In the genomic region with DNA sequence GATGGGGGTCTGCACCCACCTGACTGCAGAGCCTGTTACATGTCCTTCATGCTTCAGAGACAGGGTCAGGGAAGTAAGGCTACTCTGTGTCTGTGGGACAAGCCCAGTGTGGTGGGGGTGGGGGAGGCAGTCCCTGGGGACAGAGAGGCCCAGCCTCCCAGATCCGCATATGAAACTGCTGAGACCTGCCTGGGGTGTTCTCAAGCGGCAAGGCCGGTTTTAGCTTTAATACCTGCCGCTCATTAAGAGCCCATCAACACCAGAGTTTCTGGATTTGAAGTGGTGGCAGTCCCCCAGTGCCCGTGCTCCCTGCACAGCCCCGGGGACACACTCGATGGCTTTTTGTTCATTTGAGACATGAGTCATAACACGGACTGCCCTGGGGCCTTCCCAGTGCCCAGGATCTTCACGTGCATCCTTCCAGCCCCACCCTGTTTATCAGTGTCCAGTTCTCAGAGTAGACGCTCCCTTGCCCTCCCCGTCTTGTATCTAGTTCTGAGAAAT, we compare ENCODE assay signal across 14 mouse cellular contexts. TPM values are rescaled to one million over a fixed set of nuclear protein-coding genes. Genes with fewer than 3 reads are reported as not detected.
DNase-seq lines count a peak whose midpoint lies in the region; ATAC-seq and TF ChIP-seq lines count a peak whose summit lies in the region.
"Had no signal": no experiment of that assay in that cellular context is flagged by ENCODE, and none has a peak within 500 bp of the region (broad histone marks: within the 10 kb centered on the region; RNA-seq: fewer than 3 reads in every experiment).

No protein-coding gene starts in this region.

- no peak for ATAC-seq in heart, embryonic 14.5 days (ENCODE audit: insufficient number of reproducible peaks, insufficient read depth, low FRiP score, low read depth)
- ATAC-seq in stomach, embryonic 15.5 days (ENCODE audit: insufficient read depth, low FRiP score, low read depth) = peak; percentile 81
- ATAC-seq in stomach, postnatal 0 days (ENCODE audit: low FRiP score, low TSS enrichment) = no peak
- ATAC-seq in limb, embryonic 11.5 days (ENCODE audit: insufficient number of reproducible peaks, low FRiP score, low TSS enrichment, low read depth) = no peak
- ATAC-seq in frontal cortex, adult (ENCODE audit: low TSS enrichment) = no peak

- DNase-seq in heart, adult 11 months = no peak
- no peak for DNase-seq in stomach, postnatal 0 days (ENCODE audit: low spot score)
- no peak for DNase-seq in limb, embryonic 11.5 days (ENCODE audit: low spot score)
- DNase-seq in splenic B cell, adult 2 months (ENCODE audit: low read depth, low spot score) = peak; percentile 78
- DNase-seq in urinary bladder, adult 18-20 months (ENCODE audit: low spot score in 2 of 2) = no peak
- DNase-seq: lung, postnatal 14 days; right cerebral cortex, postnatal 14 days; thymus, adult 18-20 months had no signal

- H3K27ac ChIP-seq in heart, embryonic 14.5 days (replicated peaks in 1 of 2; ENCODE audit: control insufficient read depth in 1 of 2, insufficient read depth in 1 of 2, low read depth in 2 of 2, low read length in 2 of 2) = no peak overlapping the region
- H3K27ac ChIP-seq in stomach, embryonic 15.5 days = no peak overlapping the region
- no peak overlapping the region for H3K27ac ChIP-seq in stomach, postnatal 0 days (replicated peaks)
- H3K27ac ChIP-seq in limb, embryonic 11.5 days (replicated peaks; ENCODE audit: low read depth, low read length) = no peak overlapping the region
- H3K27ac ChIP-seq: embryonic facial prominence, embryonic 15.5 days; kidney, postnatal 0 days had no signal

- H3K36me3 ChIP-seq in heart, embryonic 14.5 days (ENCODE audit: control insufficient read depth, insufficient read depth, low read length) = peaks cover 7% of the 10 kb centered on the region
- no peaks in the 10 kb centered on the region for H3K36me3 ChIP-seq in stomach, embryonic 15.5 days
- no peaks in the 10 kb centered on the region for H3K36me3 ChIP-seq in stomach, postnatal 0 days (ENCODE audit: control insufficient read depth, insufficient read depth, low read length)
- no peaks in the 10 kb centered on the region for H3K36me3 ChIP-seq in limb, embryonic 11.5 days (ENCODE audit: control insufficient read depth, insufficient read depth, low read length)
- no peaks in the 10 kb centered on the region for H3K36me3 ChIP-seq in splenic B cell, adult 2 months (ENCODE audit: control insufficient read depth, insufficient read depth, low read length, poor library complexity, severe bottlenecking)

- H3K4me2 ChIP-seq in heart, embryonic 14.5 days (ENCODE audit: low read length) = no peak overlapping the region
- H3K4me2 ChIP-seq in stomach, embryonic 15.5 days = no peak overlapping the region
- H3K4me2 ChIP-seq in stomach, postnatal 0 days (replicated peaks; ENCODE audit: low read depth) = no peak overlapping the region
- H3K4me2 ChIP-seq in limb, embryonic 11.5 days (ENCODE audit: low read depth, severe bottlenecking) = no peak overlapping the region
- H3K4me2 ChIP-seq: embryonic facial prominence, embryonic 15.5 days had no signal

- TF ChIP-seq EP300 in stomach, postnatal 0 days (optimal IDR thresholded peaks at IDR 0.05) = no peak

- no peak overlapping the region for H3K4me3 ChIP-seq in heart, embryonic 14.5 days (ENCODE audit: control insufficient read depth in 1 of 2, insufficient read depth in 1 of 2, low read depth in 1 of 2, low read length in 2 of 2)
- H3K4me3 ChIP-seq in stomach, embryonic 15.5 days (replicated peaks) = no peak overlapping the region
- no peak overlapping the region for H3K4me3 ChIP-seq in stomach, postnatal 0 days (ENCODE audit: low read depth, low read length)
- no peak overlapping the region for H3K4me3 ChIP-seq in limb, embryonic 11.5 days (ENCODE audit: low read depth, low read length)
- H3K4me3 ChIP-seq: embryonic facial prominence, embryonic 15.5 days had no signal

- H3K4me1 ChIP-seq in heart, embryonic 14.5 days (ENCODE audit: control insufficient read depth in 2 of 2, insufficient read depth in 2 of 2, low read length in 2 of 2) = peaks cover 0 to 9% of the 10 kb centered on the region in 2 experiments; a peak in 2 of 4 replicates
- 0 out of 2 replicates have a peak, but pooled peaks cover 3% of the 10 kb centered on the region for H3K4me1 ChIP-seq in stomach, embryonic 15.5 days
- H3K4me1 ChIP-seq in stomach, postnatal 0 days (replicated peaks; ENCODE audit: control insufficient read depth, insufficient read depth) = no peaks in the 10 kb centered on the region
- no peaks in the 10 kb centered on the region for H3K4me1 ChIP-seq in limb, embryonic 11.5 days (ENCODE audit: control insufficient read depth, insufficient read depth, low read length)

- no peak for TF ChIP-seq CTCF in stomach, postnatal 0 days (IDR thresholded peaks at IDR 0.05; ENCODE audit: low read depth)

- H3K9me3 ChIP-seq in heart, embryonic 14.5 days (ENCODE audit: control insufficient read depth, low read length) = no peaks in the 10 kb centered on the region
- no peaks in the 10 kb centered on the region for H3K9me3 ChIP-seq in stomach, embryonic 15.5 days
- no peaks in the 10 kb centered on the region for H3K9me3 ChIP-seq in stomach, postnatal 0 days (ENCODE audit: control insufficient read depth, low read length)
- no peaks in the 10 kb centered on the region for H3K9me3 ChIP-seq in limb, embryonic 11.5 days (ENCODE audit: control insufficient read depth, low read length)
- H3K9me3 ChIP-seq: embryonic facial prominence, embryonic 15.5 days had no signal

- peak overlapping the region; percentile 25; the same call in 1 of the 2 replicates for H3K9ac ChIP-seq in heart, embryonic 14.5 days (ENCODE audit: low read length)
- no peak overlapping the region for H3K9ac ChIP-seq in stomach, embryonic 15.5 days
- no peak overlapping the region for H3K9ac ChIP-seq in stomach, postnatal 0 days (ENCODE audit: low read length)
- 0 out of 2 replicates have a peak overlapping the region, but pooled peaks have one; percentile 27 for H3K9ac ChIP-seq in limb, embryonic 11.5 days (ENCODE audit: low read length)
- H3K9ac ChIP-seq: embryonic facial prominence, embryonic 15.5 days had no signal

- peaks cover 17% of the 10 kb centered on the region for H3K27me3 ChIP-seq in heart, embryonic 14.5 days (ENCODE audit: control insufficient read depth, insufficient read depth, low read length)
- peaks cover 8% of the 10 kb centered on the region for H3K27me3 ChIP-seq in stomach, embryonic 15.5 days (replicated peaks)
- no peaks in the 10 kb centered on the region for H3K27me3 ChIP-seq in stomach, postnatal 0 days (ENCODE audit: control insufficient read depth, insufficient read depth, low read length)
- H3K27me3 ChIP-seq in limb, embryonic 11.5 days (ENCODE audit: control insufficient read depth, insufficient read depth, low read length) = peaks cover 8% of the 10 kb centered on the region
- H3K27me3 ChIP-seq in splenic B cell, adult 2 months (ENCODE audit: control insufficient read depth, insufficient read depth, low read length, poor library complexity, severe bottlenecking) = no peaks in the 10 kb centered on the region

- WGBS in heart, embryonic 14.5 days = 30% methylated on average over 11 of the region's 11 CpGs
- 49% methylated on average over 11 of the region's 11 CpGs for WGBS in stomach, embryonic 15.5 days
- 35% methylated on average over 11 of the region's 11 CpGs for WGBS in stomach, postnatal 0 days
- WGBS in limb, embryonic 11.5 days = 39% methylated on average over 11 of the region's 11 CpGs

RNA-seq across cellular contexts. Expression of a gene that starts 5.4 kb away (rescaled TPM):
- 0.11 and 0.16 TPM in 2 replicates for polyA plus RNA-seq in heart, embryonic 14.5 days (2014; fragmentation: Nextera tagmentation; extraction: Ambion mirVana)
- polyA plus RNA-seq in stomach, embryonic 15.5 days (2015; fragmentation: Nextera tagmentation; extraction: Ambion mirVana) = 0.06 and 0.13 TPM in 2 replicates
- polyA plus RNA-seq in stomach, postnatal 0 days (2015; fragmentation: Nextera tagmentation; extraction: Ambion mirVana) = not detected in 2 replicates
- polyA plus RNA-seq in limb, embryonic 11.5 days (2014; fragmentation: Nextera tagmentation; extraction: Ambion mirVana) = 0.27 TPM in 1 of 2 replicates, not detected in the other

RNA-seq across cellular contexts. Expression of a gene that starts 15.0 kb away (rescaled TPM):
- 67.7 and 73.0 TPM in 2 replicates for polyA plus RNA-seq in heart, embryonic 14.5 days (2014; fragmentation: Nextera tagmentation; extraction: Ambion mirVana)
- polyA plus RNA-seq in stomach, embryonic 15.5 days (2015; fragmentation: Nextera tagmentation; extraction: Ambion mirVana) = 51.0 and 57.6 TPM in 2 replicates
- 24.0 and 27.0 TPM in 2 replicates for polyA plus RNA-seq in stomach, postnatal 0 days (2015; fragmentation: Nextera tagmentation; extraction: Ambion mirVana)
- polyA plus RNA-seq in limb, embryonic 11.5 days (2014; fragmentation: Nextera tagmentation; extraction: Ambion mirVana) = 88.0 and 89.3 TPM in 2 replicates

RNA-seq across cellular contexts. Expression of a gene that starts 17.0 kb away (rescaled TPM):
- 0.22 and 0.42 TPM in 2 replicates for polyA plus RNA-seq in heart, embryonic 14.5 days (2014; fragmentation: Nextera tagmentation; extraction: Ambion mirVana)
- 0.19 TPM in 2 replicates for polyA plus RNA-seq in stomach, embryonic 15.5 days (2015; fragmentation: Nextera tagmentation; extraction: Ambion mirVana)
- polyA plus RNA-seq in stomach, postnatal 0 days (2015; fragmentation: Nextera tagmentation; extraction: Ambion mirVana) = 0.06 and 0.23 TPM in 2 replicates
- polyA plus RNA-seq in limb, embryonic 11.5 days (2014; fragmentation: Nextera tagmentation; extraction: Ambion mirVana) = 0.31 TPM in 1 of 2 replicates, not detected in the other

RNA-seq across cellular contexts. Expression of a gene that starts 22.6 kb away (rescaled TPM):
- polyA plus RNA-seq in heart, embryonic 14.5 days (2014; fragmentation: Nextera tagmentation; extraction: Ambion mirVana) = not detected in 2 replicates
- 0.08 TPM in 1 of 2 replicates, not detected in the other for polyA plus RNA-seq in stomach, embryonic 15.5 days (2015; fragmentation: Nextera tagmentation; extraction: Ambion mirVana)
- polyA plus RNA-seq in stomach, postnatal 0 days (2015; fragmentation: Nextera tagmentation; extraction: Ambion mirVana) = 0.23 and 0.24 TPM in 2 replicates
- polyA plus RNA-seq in limb, embryonic 11.5 days (2014; fragmentation: Nextera tagmentation; extraction: Ambion mirVana) = not detected in 2 replicates
- polyA plus RNA-seq: embryonic facial prominence, embryonic 15.5 days; heart, embryonic 16.5 days; kidney, postnatal 0 days had no signal

RNA-seq across cellular contexts. Expression of a gene that starts 45.1 kb away (rescaled TPM):
- 4.7 and 4.9 TPM in 2 replicates for polyA plus RNA-seq in heart, embryonic 14.5 days (2014; fragmentation: Nextera tagmentation; extraction: Ambion mirVana)
- polyA plus RNA-seq in stomach, embryonic 15.5 days (2015; fragmentation: Nextera tagmentation; extraction: Ambion mirVana) = 10.2 and 12.4 TPM in 2 replicates
- 2.1 and 2.9 TPM in 2 replicates for polyA plus RNA-seq in stomach, postnatal 0 days (2015; fragmentation: Nextera tagmentation; extraction: Ambion mirVana)
- polyA plus RNA-seq in limb, embryonic 11.5 days (2014; fragmentation: Nextera tagmentation; extraction: Ambion mirVana) = 37.6 and 47.4 TPM in 2 replicates

Comparison
In these comparisons a context has a peak if more than half of its experiments do, and no peak if none do; other contexts are left out.
1. H3K9ac ChIP-seq: peak in heart, embryonic 14.5 days (single experiment) and limb, embryonic 11.5 days (single experiment); none in stomach, embryonic 15.5 days (single experiment) and stomach, postnatal 0 days (single experiment).